ENCODE assay signal across 22 mouse cellular contexts in the genomic region with DNA sequence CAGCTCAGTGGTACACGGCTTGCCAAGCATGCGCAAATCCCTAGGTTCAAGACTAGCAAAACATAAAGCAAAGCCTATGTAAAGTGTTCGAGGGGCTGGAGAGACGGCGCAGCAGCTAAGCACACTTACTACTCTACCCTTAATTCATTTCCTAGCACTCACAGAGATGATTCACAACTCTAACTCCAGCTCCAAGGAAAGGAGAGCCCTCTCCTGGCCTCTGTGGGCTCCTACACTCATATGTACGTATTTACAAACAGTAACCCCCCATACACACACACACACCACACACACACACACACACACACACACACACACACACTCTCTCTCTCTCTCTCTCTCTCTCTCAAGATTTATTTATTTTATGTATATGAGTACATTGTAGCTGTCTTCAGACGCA. TPM values are rescaled to one million over a fixed set of nuclear protein-coding genes. Genes with fewer than 3 reads are reported as not detected.
DNase-seq lines count a peak whose midpoint lies in the region; ATAC-seq and TF ChIP-seq lines count a peak whose summit lies in the region.
"Had no signal": no experiment of that assay in that cellular context is flagged by ENCODE, and none has a peak within 500 bp of the region (broad histone marks: within the 10 kb centered on the region; RNA-seq: fewer than 3 reads in every experiment).

No protein-coding gene starts in this region.

- no peak for DNase-seq in forebrain, postnatal 0 days
- peak; percentile 18 for DNase-seq in lung, postnatal 36 days
- DNase-seq in lung, postnatal 14 days = no peak
- DNase-seq in MEL (ENCODE audit: low read depth, low spot score) = peak; percentile 51
- no peak for DNase-seq in heart, postnatal 14 days
- DNase-seq in midbrain, embryonic 10.5 days (ENCODE audit: low spot score) = no peak
- DNase-seq: adrenal gland, adult 8-10 months; cerebellum, adult 11 months; cerebellum, postnatal 36 days; heart, postnatal 4 days; kidney, adult 8-10 months; layer of hippocampus, postnatal 36 days; liver; right cerebral cortex, adult 18-20 months; thymus, adult 18-20 months had no signal

- TF ChIP-seq CTCF in forebrain, postnatal 0 days (IDR thresholded peaks at IDR 0.05; ENCODE audit: low read depth) = peak; percentile 26
- peak; percentile 22 to 51 (median 27); a peak in 3 of 6 replicates for TF ChIP-seq CTCF in MEL (IDR thresholded peaks at IDR 0.05 in 2 of 3, conservative IDR thresholded peaks at IDR 0.05 in 1 of 3; ENCODE audit: control insufficient read depth in 1 of 3, insufficient read depth in 1 of 3, low read depth in 2 of 3, low read length in 3 of 3, poor library complexity in 1 of 3, severe bottlenecking in 1 of 3)

- intact Hi-C loops in heart, postnatal 14 days (cut with DNase I) = no loop called here

- no peak for TF ChIP-seq EP300 in MEL (IDR thresholded peaks at IDR 0.05; ENCODE audit: low read depth in 1 of 2, low read length in 2 of 2)

- no peak overlapping the region for H3K27ac ChIP-seq in forebrain, postnatal 0 days (ENCODE audit: low read depth, low read length)
- H3K27ac ChIP-seq in forebrain, embryonic 16.5 days (ENCODE audit: low read length) = no peak overlapping the region
- H3K27ac ChIP-seq in MEL (ENCODE audit: control insufficient read depth, low read depth, low read length) = peak overlapping the region; percentile 91
- H3K27ac ChIP-seq in midbrain, embryonic 10.5 days (replicated peaks) = no peak overlapping the region
- H3K27ac ChIP-seq: embryonic facial prominence, embryonic 10.5 days; forebrain, embryonic 13.5 days; lung, embryonic 15.5 days had no signal

- no peaks in the 10 kb centered on the region for H3K27me3 ChIP-seq in forebrain, postnatal 0 days (ENCODE audit: insufficient read depth, low read length)
- H3K27me3 ChIP-seq in forebrain, embryonic 16.5 days (replicated peaks; ENCODE audit: control insufficient read depth, insufficient read depth, low read length) = no peaks in the 10 kb centered on the region
- H3K27me3 ChIP-seq in MEL (ENCODE audit: control insufficient read depth in 1 of 2, insufficient read depth in 2 of 2, low read length in 2 of 2) = no peaks in the 10 kb centered on the region
- H3K27me3 ChIP-seq in midbrain, embryonic 10.5 days (ENCODE audit: low read depth, poor library complexity, severe bottlenecking) = no peaks in the 10 kb centered on the region
- H3K27me3 ChIP-seq: forebrain, embryonic 13.5 days; heart, embryonic 12.5 days; lung, embryonic 15.5 days had no signal

- H3K36me3 ChIP-seq in forebrain, postnatal 0 days (ENCODE audit: insufficient read depth) = peaks cover 62% of the 10 kb centered on the region
- peaks cover 17% of the 10 kb centered on the region for H3K36me3 ChIP-seq in forebrain, embryonic 16.5 days (ENCODE audit: control insufficient read depth, insufficient read depth)
- peaks cover 5 to 22% of the 10 kb centered on the region in 2 experiments; a peak in 3 of 4 replicates for H3K36me3 ChIP-seq in MEL (ENCODE audit: control insufficient read depth in 1 of 2, insufficient read depth in 2 of 2, low read length in 2 of 2)
- peaks cover 98% of the 10 kb centered on the region for H3K36me3 ChIP-seq in midbrain, embryonic 10.5 days

- H3K4me3 ChIP-seq in forebrain, postnatal 0 days (ENCODE audit: low read depth, low read length) = no peak overlapping the region
- no peak overlapping the region for H3K4me3 ChIP-seq in forebrain, embryonic 16.5 days (replicated peaks; ENCODE audit: low read length)
- no peak overlapping the region for H3K4me3 ChIP-seq in MEL (ENCODE audit: control insufficient read depth in 1 of 2, insufficient read depth in 1 of 2, low read depth in 2 of 2, low read length in 2 of 2)
- no peak overlapping the region for H3K4me3 ChIP-seq in midbrain, embryonic 10.5 days
- H3K4me3 ChIP-seq: embryonic facial prominence, embryonic 10.5 days; forebrain, embryonic 13.5 days; heart, embryonic 12.5 days; lung, embryonic 15.5 days; myocyte had no signal

- TF ChIP-seq POLR2A in MEL (IDR thresholded peaks at IDR 0.05; ENCODE audit: control insufficient read depth in 1 of 2, insufficient read depth in 1 of 2, low read depth in 1 of 2, low read length in 2 of 2, poor library complexity in 1 of 2) = no peak

- H3K4me2 ChIP-seq in forebrain, postnatal 0 days (ENCODE audit: low read depth) = no peak overlapping the region
- H3K4me2 ChIP-seq in forebrain, embryonic 16.5 days (ENCODE audit: low read length) = no peak overlapping the region
- H3K4me2 ChIP-seq: forebrain, embryonic 13.5 days; heart, embryonic 12.5 days; lung, embryonic 15.5 days had no signal

- no peak for ATAC-seq in forebrain, postnatal 0 days
- no peak for ATAC-seq in forebrain, embryonic 16.5 days
- ATAC-seq in neutrophil, adult 5-6 weeks (ENCODE audit: extremely low read depth, insufficient number of reproducible peaks, low FRiP score, poor library complexity, severe bottlenecking) = 0 out of 2 replicates have a peak, but pooled peaks have one; percentile 27
- ATAC-seq: forebrain, embryonic 13.5 days had no signal

- H3K9me3 ChIP-seq in forebrain, postnatal 0 days (ENCODE audit: low read length) = no peaks in the 10 kb centered on the region
- no peaks in the 10 kb centered on the region for H3K9me3 ChIP-seq in forebrain, embryonic 16.5 days (ENCODE audit: control insufficient read depth, low read length)
- H3K9me3 ChIP-seq in MEL (replicated peaks; ENCODE audit: insufficient read depth, low read length) = no peaks in the 10 kb centered on the region
- H3K9me3 ChIP-seq in midbrain, embryonic 10.5 days (replicated peaks) = no peaks in the 10 kb centered on the region
- H3K9me3 ChIP-seq: embryonic facial prominence, embryonic 10.5 days; forebrain, embryonic 13.5 days; heart, embryonic 12.5 days; lung, embryonic 15.5 days had no signal

- WGBS in forebrain, postnatal 0 days = 89% methylated on average over 7 of the region's 7 CpGs
- WGBS in forebrain, embryonic 16.5 days = 90% methylated on average over 7 of the region's 7 CpGs
- WGBS in midbrain, embryonic 10.5 days = 95% methylated on average over 7 of the region's 7 CpGs

- no peaks in the 10 kb centered on the region for H3K79me2 ChIP-seq in MEL (ENCODE audit: control insufficient read depth, insufficient read depth, low read length, poor library complexity)

- no peak overlapping the region for H3K9ac ChIP-seq in forebrain, postnatal 0 days
- H3K9ac ChIP-seq in forebrain, embryonic 16.5 days (replicated peaks; ENCODE audit: low read depth, low read length) = no peak overlapping the region
- H3K9ac ChIP-seq in MEL (ENCODE audit: control insufficient read depth, low read depth, low read length, poor library complexity, severe bottlenecking) = no peak overlapping the region
- H3K9ac ChIP-seq: forebrain, embryonic 13.5 days; heart, embryonic 12.5 days; lung, embryonic 15.5 days had no signal

- no peaks in the 10 kb centered on the region for H3K4me1 ChIP-seq in forebrain, postnatal 0 days (ENCODE audit: insufficient read depth)
- H3K4me1 ChIP-seq in forebrain, embryonic 16.5 days (replicated peaks; ENCODE audit: control insufficient read depth, insufficient read depth, low read length) = no peaks in the 10 kb centered on the region
- H3K4me1 ChIP-seq in MEL (ENCODE audit: control insufficient read depth in 1 of 2, insufficient read depth in 2 of 2, low read length in 2 of 2) = peaks cover 13 to 28% of the 10 kb centered on the region in 2 experiments
- peaks cover 8% of the 10 kb centered on the region for H3K4me1 ChIP-seq in midbrain, embryonic 10.5 days
- H3K4me1 ChIP-seq: embryonic facial prominence, embryonic 10.5 days; heart, embryonic 12.5 days; lung, embryonic 15.5 days had no signal

- peak; percentile 41 for TF ChIP-seq RAD21 in MEL (IDR thresholded peaks at IDR 0.05; ENCODE audit: low read depth, low read length)

RNA-seq across cellular contexts. Expression of a gene that starts 13.3 kb away (rescaled TPM):
- total RNA-seq in forebrain, postnatal 0 days (2014; rRNA removed) = 76.9 and 105 TPM in 2 replicates
- polyA plus RNA-seq in forebrain, postnatal 0 days (2015; fragmentation: Nextera tagmentation; extraction: Ambion mirVana) = 52.1 and 64.0 TPM in 2 replicates
- 41.1 and 44.2 TPM in 2 replicates for polyA plus RNA-seq in forebrain, embryonic 16.5 days (2015; fragmentation: Nextera tagmentation; extraction: Ambion mirVana)
- total RNA-seq in MEL (2012; rRNA removed) = 26.6 and 33.6 TPM in 2 replicates
- polyA plus RNA-seq in MEL (2012; ENCODE audit: insufficient read depth in 1 of 2, insufficient read length in 2 of 2, low read depth in 1 of 2, low replicate concordance in 2 of 2, missing spikeins in 1 of 2) = 10 to 100 TPM in 1 of 2 experiments, not detected in 1; 35.7 TPM
- 92.9 and 95.5 TPM in 2 replicates for total RNA-seq in neutrophil, adult 5-6 weeks (2017)
- total RNA-seq in heart, postnatal 14 days (2021) = 1 to 10 TPM; 2.3 to 3.4 TPM
- 8.0 and 10.8 TPM in 2 replicates for polyA plus RNA-seq in midbrain, embryonic 10.5 days (2016; fragmentation: Nextera tagmentation; extraction: Ambion mirVana)

RNA-seq across cellular contexts. Expression of a gene that starts 15.0 kb away (rescaled TPM):
- 16.1 and 19.8 TPM in 2 replicates for total RNA-seq in forebrain, postnatal 0 days (2014; rRNA removed)
- polyA plus RNA-seq in forebrain, postnatal 0 days (2015; fragmentation: Nextera tagmentation; extraction: Ambion mirVana) = 61.3 and 71.3 TPM in 2 replicates
- polyA plus RNA-seq in forebrain, embryonic 16.5 days (2015; fragmentation: Nextera tagmentation; extraction: Ambion mirVana) = 54.0 and 63.0 TPM in 2 replicates
- 55.1 and 55.6 TPM in 2 replicates for total RNA-seq in MEL (2012; rRNA removed)
- polyA plus RNA-seq in MEL (2012; ENCODE audit: insufficient read depth in 1 of 2, insufficient read length in 2 of 2, low read depth in 1 of 2, low replicate concordance in 2 of 2, missing spikeins in 1 of 2) = 10 to 100 TPM in 1 of 2 experiments, not detected in 1; 84.1 TPM
- 25.3 and 29.0 TPM in 2 replicates for total RNA-seq in neutrophil, adult 5-6 weeks (2017)
- total RNA-seq in heart, postnatal 14 days (2021) = 10 to 100 TPM; 20.3 to 21.7 TPM
- polyA plus RNA-seq in midbrain, embryonic 10.5 days (2016; fragmentation: Nextera tagmentation; extraction: Ambion mirVana) = 67.7 and 72.9 TPM in 2 replicates

RNA-seq across cellular contexts. Expression of a gene that starts 47.8 kb away (rescaled TPM):
- 12.7 and 16.1 TPM in 2 replicates for total RNA-seq in forebrain, postnatal 0 days (2014; rRNA removed)
- 16.0 and 16.4 TPM in 2 replicates for polyA plus RNA-seq in forebrain, postnatal 0 days (2015; fragmentation: Nextera tagmentation; extraction: Ambion mirVana)
- polyA plus RNA-seq in forebrain, embryonic 16.5 days (2015; fragmentation: Nextera tagmentation; extraction: Ambion mirVana) = 18.0 and 19.4 TPM in 2 replicates
- total RNA-seq in MEL (2012; rRNA removed) = 17.1 and 23.2 TPM in 2 replicates
- polyA plus RNA-seq in MEL (2012; ENCODE audit: insufficient read depth in 1 of 2, insufficient read length in 2 of 2, low read depth in 1 of 2, low replicate concordance in 2 of 2, missing spikeins in 1 of 2) = 10 to 100 TPM in 1 of 2 experiments, not detected in 1; 24.2 TPM
- total RNA-seq in neutrophil, adult 5-6 weeks (2017) = 3.7 and 7.9 TPM in 2 replicates
- 1 to 10 TPM; 4.6 to 6.0 TPM for total RNA-seq in heart, postnatal 14 days (2021)
- polyA plus RNA-seq in midbrain, embryonic 10.5 days (2016; fragmentation: Nextera tagmentation; extraction: Ambion mirVana) = 27.1 and 27.5 TPM in 2 replicates

RNA-seq across cellular contexts. Expression of a gene that starts 47.9 kb away (rescaled TPM):
- total RNA-seq in forebrain, postnatal 0 days (2014; rRNA removed) = 30.0 and 33.3 TPM in 2 replicates
- 18.9 and 19.7 TPM in 2 replicates for polyA plus RNA-seq in forebrain, postnatal 0 days (2015; fragmentation: Nextera tagmentation; extraction: Ambion mirVana)
- 32.1 and 32.7 TPM in 2 replicates for polyA plus RNA-seq in forebrain, embryonic 16.5 days (2015; fragmentation: Nextera tagmentation; extraction: Ambion mirVana)
- total RNA-seq in MEL (2012; rRNA removed) = 98.2 and 103 TPM in 2 replicates
- polyA plus RNA-seq in MEL (2012; ENCODE audit: insufficient read depth in 1 of 2, insufficient read length in 2 of 2, low read depth in 1 of 2, low replicate concordance in 2 of 2, missing spikeins in 1 of 2) = 100 to 1,000 TPM in 1 of 2 experiments, not detected in 1; 133 TPM
- total RNA-seq in neutrophil, adult 5-6 weeks (2017) = 32.9 and 34.4 TPM in 2 replicates
- total RNA-seq in heart, postnatal 14 days (2021) = 1 to 10 TPM; 6.5 to 7.0 TPM
- 56.9 and 59.0 TPM in 2 replicates for polyA plus RNA-seq in midbrain, embryonic 10.5 days (2016; fragmentation: Nextera tagmentation; extraction: Ambion mirVana)

Comparison
In these comparisons a context has a peak if more than half of its experiments do, and no peak if none do; other contexts are left out.
1. DNase-seq: peak in lung, postnatal 36 days (single experiment) and MEL (single experiment); none in forebrain, postnatal 0 days (single experiment), lung, postnatal 14 days (single experiment), heart, postnatal 14 days (0 of 2) and midbrain, embryonic 10.5 days (single experiment).